Mouse (Mus musculus) c-Kit-positive CD71-positive TER-119-negative erythroid progenitor cells, embryonic 14.5 days (primary cell): ENCODE measurements around the gene 4430402I18Rik.
"Not testable (repeated sequence)": the region's sequence is repeated elsewhere in the genome, so short reads cannot be mapped to it uniquely, and the experiment has no call there.

ENCODE experiments used
- DNase-seq: peaks from one replicate; pipeline ENCODE4 v3.0.0-alpha.2; 2013; ENCODE audit warnings: low read depth

Gene 4430402I18Rik

GRCm38 (mm10) chr19:28967652-28968051 lies at the start of gene 4430402I18Rik:
Gene 4430402I18Rik (minus strand): TSS chr19:28967800.
- DNase-seq, result no peak

GRCm38 (mm10) chr19:29016786-29017185 lies 49.2 kb upstream of the 4430402I18Rik start:
- no peak for DNase-seq

DNA sequence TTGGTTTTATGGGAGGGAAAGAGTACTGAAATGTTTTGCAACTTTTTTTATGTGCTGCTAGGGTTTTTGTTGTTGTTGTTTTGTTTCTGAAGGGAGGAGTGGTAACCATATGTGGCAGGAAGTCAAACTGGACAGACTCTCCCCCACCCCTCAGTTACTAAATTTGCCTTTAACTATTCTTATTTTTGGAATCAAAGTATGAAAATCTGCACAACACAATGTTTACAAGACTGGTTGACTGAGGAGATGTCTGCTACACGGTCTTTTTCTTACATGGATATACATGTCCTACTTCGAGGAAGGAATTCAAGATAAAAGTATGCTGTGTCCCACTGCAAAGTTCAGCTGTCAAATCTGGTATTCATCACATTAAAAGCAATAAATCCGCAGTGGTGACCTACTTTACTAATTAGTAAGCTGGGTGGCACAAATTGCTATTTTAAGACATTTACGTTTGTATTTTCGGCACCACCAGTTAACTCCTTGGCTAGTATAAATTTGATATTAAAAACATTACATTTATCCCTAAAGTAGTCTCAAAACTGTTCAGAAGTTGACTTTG lies 48.7 kb upstream of the 4430402I18Rik start:
- DNase-seq, result no peak

DNA sequence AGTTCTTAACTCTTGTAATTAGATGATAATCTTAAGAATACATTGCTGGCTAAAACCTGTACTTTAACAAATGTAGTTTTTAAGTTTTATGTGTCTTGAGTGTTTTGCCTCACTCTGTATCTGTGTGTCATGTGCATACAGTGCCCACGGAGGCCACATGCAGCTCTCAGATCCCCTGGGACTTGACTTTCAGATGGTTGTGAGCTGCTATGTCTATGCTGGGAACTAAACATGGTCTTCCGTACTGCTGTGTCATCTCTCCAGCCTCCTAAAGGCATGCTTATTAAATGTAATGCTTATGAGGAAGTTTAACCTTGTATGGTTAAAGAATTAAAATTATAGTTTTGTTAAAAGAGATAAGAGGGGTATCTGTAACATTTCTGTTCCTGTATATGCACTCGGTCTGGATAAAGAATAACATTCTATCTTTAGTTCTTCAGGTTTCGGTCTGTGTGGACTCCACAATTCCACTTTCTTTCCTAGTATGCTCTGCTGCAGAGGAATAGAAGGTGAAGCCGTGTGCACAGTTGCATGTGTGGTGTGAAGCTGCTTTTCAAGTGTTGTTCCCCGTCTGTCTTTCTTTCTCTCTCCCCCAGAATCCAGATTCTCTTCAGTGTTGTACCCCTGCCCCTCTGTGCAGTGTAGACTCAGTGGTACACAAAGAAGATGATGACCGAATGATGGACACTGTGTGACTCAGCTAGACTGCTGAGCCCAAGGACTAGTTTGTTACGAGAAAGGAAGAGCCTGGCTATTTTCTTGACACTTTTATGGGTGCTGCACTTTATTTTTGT lies 48.0 kb upstream of the 4430402I18Rik start:
- DNase-seq, result no peak

- no peak for DNase-seq
Measured at GRCm38 (mm10) chr19:29014466-29015055, 47.0 kb upstream of the 4430402I18Rik start.

- DNase-seq, result no peak
Measured at GRCm38 (mm10) chr19:29011355-29011990, 43.9 kb upstream of the 4430402I18Rik start.

DNA sequence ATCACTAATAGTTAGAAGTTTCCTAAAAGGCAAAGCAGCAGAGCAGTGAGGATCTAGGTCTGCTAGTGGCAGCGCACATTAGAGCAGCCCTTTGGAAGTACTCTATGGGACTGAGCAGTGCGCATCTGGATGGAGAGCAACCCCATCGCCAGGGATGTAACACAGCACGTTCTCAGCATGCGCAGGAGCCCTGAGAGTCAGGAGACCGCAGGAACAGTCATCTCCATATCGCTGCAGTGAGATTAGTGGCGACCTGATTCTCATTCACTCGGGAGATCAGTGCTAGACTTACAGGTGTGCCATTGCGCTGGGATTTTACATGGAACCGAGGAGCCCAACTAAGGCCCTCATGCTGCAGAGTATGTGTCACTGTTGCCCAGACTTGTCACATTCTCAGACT lies 41.4 kb upstream of the 4430402I18Rik start:
- DNase-seq, result no peak

DNA sequence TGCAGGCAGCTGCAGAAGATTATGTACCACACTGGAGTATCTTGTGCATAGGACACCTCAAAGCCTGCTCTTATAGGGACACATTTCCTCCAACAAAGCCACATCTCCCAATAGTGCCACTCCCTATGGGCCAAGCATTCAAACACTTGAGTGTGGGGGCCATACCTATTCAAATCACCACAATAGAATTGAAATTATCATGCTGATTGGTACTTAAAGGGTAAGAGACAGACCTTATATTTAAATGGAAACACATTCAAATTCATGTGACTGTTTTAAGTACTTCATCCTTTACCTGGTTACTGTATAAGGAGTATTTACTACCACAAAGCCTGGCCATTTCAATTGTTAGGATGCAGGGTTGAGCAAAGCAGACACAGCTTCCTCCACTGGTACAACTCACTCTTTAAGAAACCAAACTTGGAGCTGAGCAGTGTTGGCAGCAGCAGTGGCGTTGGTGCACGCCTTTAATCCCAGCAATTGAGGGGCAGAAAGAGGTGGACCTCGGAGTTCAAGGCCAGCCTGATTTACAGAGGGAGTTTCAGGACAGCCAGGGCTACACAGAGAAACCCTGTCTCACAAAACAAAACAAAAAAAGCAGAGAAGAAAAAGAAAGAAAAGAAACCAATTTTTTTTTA lies 40.6 kb upstream of the 4430402I18Rik start:
- DNase-seq, result no peak

DNA sequence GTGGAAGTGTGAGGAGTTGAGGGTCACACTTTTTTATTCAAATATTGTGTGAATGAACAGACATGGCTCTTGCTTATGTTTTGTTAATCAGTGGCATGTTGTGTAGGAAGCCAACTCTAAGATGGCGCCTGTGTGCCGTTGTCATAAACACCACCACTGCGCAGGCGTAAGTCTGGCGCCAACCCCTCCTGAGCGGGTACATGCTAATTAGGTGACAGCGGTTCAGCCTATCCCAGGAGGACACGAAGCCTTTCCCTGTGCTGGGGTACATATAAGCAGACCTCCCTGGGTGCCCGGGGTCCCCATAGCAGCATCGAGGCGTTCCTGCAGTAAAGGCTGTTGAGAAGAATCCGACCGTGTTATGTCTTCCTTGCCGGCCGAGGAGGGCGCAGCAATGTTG lies 32.7 kb upstream of the 4430402I18Rik start:
- DNase-seq, result not testable (repeated sequence)

DNA sequence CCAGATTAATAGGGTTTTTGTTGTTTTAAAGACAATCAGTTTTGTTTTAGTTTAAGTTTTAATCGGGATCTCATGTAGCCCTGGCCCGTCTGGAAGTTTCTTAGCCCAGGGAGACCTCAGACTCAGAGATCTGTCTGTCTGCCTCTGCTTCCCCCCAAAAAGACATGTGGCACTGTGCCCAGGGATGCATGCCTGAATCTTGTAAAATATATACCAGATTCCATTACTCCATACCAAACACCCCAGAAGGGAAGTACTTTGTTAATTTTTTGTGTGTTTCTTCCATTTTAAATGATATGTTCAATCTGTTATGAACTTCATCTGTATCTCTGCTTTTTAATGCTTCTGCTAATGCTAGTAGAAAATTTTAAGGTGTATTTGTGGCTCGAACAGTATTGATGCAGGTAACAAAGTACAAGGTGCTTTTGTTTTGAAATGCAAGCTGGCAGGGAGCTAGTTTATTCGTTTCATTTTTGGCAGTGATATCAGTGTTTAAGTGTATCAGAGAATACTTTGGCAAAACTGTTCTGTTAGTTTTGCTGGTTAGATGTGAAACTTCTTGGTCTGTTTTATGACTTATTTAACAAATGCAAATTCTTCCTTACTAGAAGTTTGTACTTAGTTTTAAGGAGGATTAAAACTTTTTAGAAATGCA lies 30.5 kb upstream of the 4430402I18Rik start:
- DNase-seq, result no peak

DNA sequence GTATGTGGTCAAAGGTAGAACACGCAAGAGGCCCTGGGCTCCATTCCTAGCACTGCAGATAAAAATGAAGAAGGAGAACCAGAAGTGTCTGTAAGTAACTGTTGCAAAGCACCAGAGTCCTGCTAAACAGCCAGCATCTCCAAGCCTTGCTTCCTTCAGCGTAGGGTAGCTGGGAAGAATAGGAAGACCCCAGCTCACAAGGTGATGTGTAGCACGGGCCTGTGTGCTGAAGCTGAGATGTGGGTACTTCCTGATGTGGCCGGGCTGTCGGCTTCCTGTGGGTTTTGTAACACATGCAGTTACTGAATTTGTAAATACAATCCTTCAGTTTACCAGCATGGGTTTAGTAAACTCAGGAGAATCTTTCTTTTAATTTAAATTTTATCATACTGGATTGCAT lies 27.8 kb upstream of the 4430402I18Rik start:
- no peak for DNase-seq

- DNase-seq, result no peak
Measured at GRCm38 (mm10) chr19:28994870-28995269, 27.3 kb upstream of the 4430402I18Rik start.

DNA sequence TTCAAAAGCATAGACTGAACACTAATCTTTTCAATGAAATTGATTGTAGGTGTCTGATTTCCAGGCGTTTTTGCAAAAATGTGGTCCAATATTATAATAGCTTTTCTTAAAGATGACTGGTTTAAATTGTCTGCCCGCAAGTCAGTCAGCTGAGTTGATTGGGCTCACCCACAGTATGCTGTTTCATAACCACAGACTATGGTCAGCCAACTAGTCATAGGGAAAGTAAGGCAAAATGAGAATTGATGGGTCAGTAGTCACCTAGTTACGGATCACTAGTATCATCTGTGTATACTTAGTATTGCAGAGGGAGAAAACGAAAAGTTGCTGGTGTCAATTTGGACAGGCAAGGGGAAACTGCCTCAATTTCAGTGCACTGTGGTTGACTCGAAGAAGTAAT lies 23.8 kb upstream of the 4430402I18Rik start:
- DNase-seq, result no peak

DNA sequence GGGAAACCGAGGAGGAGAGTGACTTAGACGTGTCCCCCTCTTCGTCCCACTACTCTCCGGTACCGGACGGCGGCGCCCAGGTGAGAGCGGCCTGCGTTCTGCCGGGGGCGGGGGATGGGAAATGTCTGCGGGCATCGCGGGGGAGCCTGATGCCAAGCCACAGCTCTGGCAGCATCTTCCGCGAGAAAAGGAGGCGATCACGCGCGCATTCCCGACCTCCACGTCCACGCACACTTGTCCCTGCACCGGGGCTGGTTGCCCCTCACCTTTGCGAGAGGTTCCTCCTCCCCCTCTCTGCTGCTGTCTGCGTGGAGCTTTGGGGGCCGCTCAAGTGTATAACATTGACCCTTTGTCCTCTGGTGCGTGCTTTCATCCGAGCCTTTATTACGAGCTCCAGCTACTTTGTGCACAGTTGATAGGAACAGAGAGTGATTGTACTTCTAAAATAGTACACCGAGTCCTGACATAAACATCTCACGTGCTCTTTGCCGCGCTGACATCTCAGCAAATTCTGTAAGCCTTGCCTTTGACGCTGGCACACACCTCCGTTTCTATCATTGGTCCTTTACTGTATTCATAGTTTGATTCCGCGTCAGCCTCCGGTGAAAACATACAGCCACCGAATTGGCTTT lies 23.1 kb upstream of the 4430402I18Rik start:
- peak; percentile 48 for DNase-seq

GRCm38 (mm10) chr19:28990194-28990589 lies 22.6 kb upstream of the 4430402I18Rik start, which contains the start of gene Cdc37l1:
Gene Cdc37l1 (plus strand): TSS chr19:28990352.
- peak; percentile 90 for DNase-seq

GRCm38 (mm10) chr19:28989515-28989914 lies 21.9 kb upstream of the 4430402I18Rik start:
- DNase-seq, result no peak

- no peak for DNase-seq
Measured at GRCm38 (mm10) chr19:28982617-28983016, 15.0 kb upstream of the 4430402I18Rik start.

DNA sequence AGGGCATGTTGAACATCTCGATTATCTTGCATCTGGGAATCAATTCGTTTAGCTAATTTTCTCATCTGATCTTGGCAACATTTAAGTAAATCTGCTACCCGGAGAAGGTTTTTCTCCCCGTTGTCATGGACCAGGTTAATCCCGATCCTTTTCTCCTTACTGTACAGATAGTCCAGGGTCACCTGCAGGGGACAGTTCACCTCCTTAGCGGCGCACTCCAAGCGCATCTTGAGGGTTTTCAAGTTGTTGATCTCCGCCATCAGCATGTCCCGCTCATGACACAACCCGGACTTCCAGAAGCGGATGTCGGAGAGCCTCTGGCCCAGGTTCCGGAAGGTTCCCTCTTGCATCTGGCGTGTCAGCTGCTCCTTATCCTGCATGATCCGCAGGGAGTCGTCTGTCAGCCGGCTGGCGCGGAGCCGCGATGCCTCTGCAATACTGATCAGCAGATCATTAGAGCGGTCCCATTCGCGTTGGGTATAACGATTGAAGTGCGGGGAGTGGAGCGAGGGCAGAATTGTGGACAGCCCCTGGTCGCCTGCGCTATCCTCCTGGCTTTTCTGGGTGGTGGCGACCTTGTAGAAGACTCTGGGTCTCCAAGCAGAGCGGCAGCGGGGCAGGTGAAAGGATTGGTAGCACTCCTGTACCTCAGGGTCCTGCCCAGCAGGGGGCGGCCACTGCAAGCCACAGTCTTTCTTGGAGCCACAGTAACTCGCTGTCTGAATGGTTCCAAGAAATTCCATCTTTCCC lies 7.4 kb upstream of the 4430402I18Rik start:
- no peak for DNase-seq

- no peak for DNase-seq
Measured at GRCm38 (mm10) chr19:28970251-28970650, 2.7 kb upstream of the 4430402I18Rik start.

- no peak for DNase-seq
Measured at GRCm38 (mm10) chr19:28969231-28969630, 1.6 kb upstream of the 4430402I18Rik start.
